Mouse (Mus musculus): ENCODE measurements around the gene Gm7970.
"Not testable (repeated sequence)": the region's sequence is repeated elsewhere in the genome, so short reads cannot be mapped to it uniquely, and the experiment has no call there.

Gene Gm7970

DNA sequence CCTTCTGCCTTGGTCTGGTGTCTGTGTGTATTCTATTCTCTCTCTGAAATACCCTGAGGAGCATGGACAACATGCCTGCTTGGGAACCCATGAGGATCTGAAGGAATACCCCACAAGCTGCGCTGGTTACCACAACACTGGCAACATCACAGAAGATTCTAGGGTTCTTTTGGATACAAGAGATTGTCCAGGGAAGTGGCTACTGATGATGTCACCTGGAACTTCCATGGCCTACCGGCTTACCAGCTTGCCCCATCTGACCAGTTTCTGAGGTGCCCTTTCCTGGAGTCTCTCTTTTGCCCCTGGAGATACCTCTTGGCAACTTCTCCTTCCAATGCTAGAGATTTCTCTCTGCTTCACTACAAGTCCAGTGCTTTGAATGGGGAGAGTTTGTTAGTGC is at the start of gene Gm7970:
Gene Gm7970, minus strand, starts transcription at position 101 of the 400 bp plus-strand sequence.
- DNase-seq (ENCODE audit: low read depth, low spot score), result not testable (repeated sequence)

- not testable (repeated sequence) for DNase-seq (ENCODE audit: low read depth, low spot score)
Measured at GRCm38 (mm10) chr14:41600935-41601334, 45.6 kb upstream of the Gm7970 start.

- peak; percentile 88 for DNase-seq (ENCODE audit: low read depth, low spot score)
Measured at GRCm38 (mm10) chr14:41586346-41586745, 31.0 kb upstream of the Gm7970 start.

DNA sequence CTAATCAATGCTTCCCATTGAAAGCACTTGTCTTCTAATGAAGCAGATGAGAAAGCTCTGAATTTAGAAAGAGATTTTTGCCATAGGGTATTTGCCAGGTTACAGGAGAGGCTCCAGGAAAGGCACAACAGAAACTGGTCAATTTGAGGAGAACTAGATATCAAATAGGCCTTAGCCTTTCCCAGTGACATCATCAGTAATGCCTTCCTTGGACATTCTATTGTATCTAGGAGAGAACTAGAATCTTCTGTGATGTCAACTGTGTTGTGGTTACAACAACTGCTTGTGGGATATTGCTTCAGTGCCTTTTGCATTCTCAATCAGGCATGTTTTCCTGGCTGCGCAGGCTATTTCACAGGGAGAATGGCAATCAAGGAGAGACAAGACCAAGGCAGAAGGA is 17.5 kb upstream of the Gm7970 start, which contains the start of gene 1700049E17Rik2:
Gene 1700049E17Rik2, plus strand, starts transcription at position 301 of the 400 bp plus-strand sequence.
- not testable (repeated sequence) for DNase-seq (ENCODE audit: low read depth, low spot score)

DNA sequence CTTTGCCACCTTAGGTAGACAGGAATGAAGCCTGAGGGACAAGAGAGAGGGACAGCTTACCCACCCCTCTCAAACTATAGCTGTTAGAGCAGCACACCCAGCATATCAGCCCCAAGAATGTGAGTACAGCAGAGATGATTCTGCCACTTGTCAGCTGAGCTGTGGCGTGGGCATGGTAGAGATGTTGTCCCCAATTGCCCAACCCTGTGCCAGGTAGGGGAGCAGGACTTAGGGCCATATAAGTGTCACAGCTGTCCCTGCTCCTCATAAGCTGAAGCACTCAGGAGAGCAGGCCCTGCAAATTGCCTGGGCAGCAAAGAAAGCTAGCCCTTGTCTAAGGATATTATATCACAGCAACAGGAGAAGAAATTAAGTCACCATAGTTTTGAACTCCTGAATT is 30.7 kb downstream of the Gm7970 start:
- not testable (repeated sequence) for DNase-seq (ENCODE audit: low read depth, low spot score)

- peak; percentile 14 for DNase-seq (ENCODE audit: low read depth, low spot score)
Measured at GRCm38 (mm10) chr14:41520683-41521082, 34.7 kb downstream of the Gm7970 start.

Measured in R1 (cell line).